Mouse (Mus musculus) lung, adult 2 months (tissue): Measurements from ENCODE around the gene 3110009E18Rik. TPM values are rescaled to one million over a fixed set of nuclear protein-coding genes. Genes with fewer than 3 reads are reported as not detected.

Experiments used
- DNase-seq: peaks from one replicate; pipeline ENCODE4 v3.0.0; 2022
- H3K4me1 ChIP-seq: fragments of 200-500 bp; 2 replicates; pipeline ENCODE4 v1.6.1; 2011; ENCODE audit warnings: low read length; ENCODE audit not compliant: control insufficient read depth, insufficient read depth
- H3K4me3 ChIP-seq: fragments of 200-500 bp; replicated peaks from 2 replicates; pipeline ENCODE3; 2011; ENCODE audit warnings: low read depth, mild to moderate bottlenecking, control low read depth, low read length; ENCODE audit errors: extremely low read depth
- CTCF ChIP-seq: fragments of 200-500 bp; IDR thresholded peaks from 2 replicates; pipeline ENCODE4 v1.5.1; 2011; ENCODE audit warnings: mild to moderate bottlenecking, low read length, control low read depth; ENCODE audit not compliant: insufficient read depth
- POLR2A ChIP-seq: fragments of 200-500 bp; IDR thresholded peaks from 2 replicates; pipeline ENCODE4 v1.6.1; 2011; ENCODE audit warnings: low read depth, mild to moderate bottlenecking, control low read depth, low read length, borderline replicate concordance; ENCODE audit errors: extremely low read depth
- WGBS: fragments of 180-500 bp; shearing (Covaris S2); methylation state at CpG from one replicate; pipeline ENCODE4 v1.1.7; 2018; 5-methylcytosine and 5-hydroxymethylcytosine counted together
- polyA plus RNA-seq: library from polyadenylated mRNA; depleted of rRNA; stranded (reverse); fragments of >200 nt; gene quantifications from 2 replicates; pipeline ENCODE4 v1.2.3, GENCODE M21; 2012; rRNA removed

The 3110009E18Rik gene
- 1.5 and 1.7 TPM in 2 replicates for polyA plus RNA-seq

GRCm38 (mm10) chr1:120120969-120121811 lies at the start of gene 3110009E18Rik, which contains the start of gene Dbi:
Gene 3110009E18Rik, plus strand, starts transcription at chr1:120121187.
Gene Dbi, minus strand, starts transcription at chr1:120121078.
- under 1% methylated on average over 52 of the region's 52 CpGs for WGBS

GRCm38 (mm10) chr1:120072900-120073299 lies 48.1 kb upstream of the 3110009E18Rik start:
- peak overlapping the region; percentile 59 for H3K4me3 ChIP-seq
- DNase-seq: peak; percentile 54
- peaks cover 17% of the 10 kb centered on the region for H3K4me1 ChIP-seq
- TF ChIP-seq POLR2A: peak; percentile 19; the same call in 1 of the 2 replicates
- no peak for TF ChIP-seq CTCF
- 7% methylated on average over 16 of the region's 16 CpGs for WGBS

More at GRCm38 (mm10) chr1:120120969-120121811, at the start of gene 3110009E18Rik, which contains the start of gene Dbi:
- Histone ChIP-seq H3K4me1 (peaks cover 8% of the 10 kb centered on the region), H3K4me3 (peak within 1 kb of the TSS; percentile 92)
- peak; percentile 88 for TF ChIP-seq POLR2A
- no peak for TF ChIP-seq CTCF
- peak; percentile 93 for DNase-seq

GRCm38 (mm10) chr1:120073519-120074306 lies 47.3 kb upstream of the 3110009E18Rik start, which contains the start of gene Tmem37:
Gene Tmem37, minus strand, starts transcription at chr1:120074074.
- WGBS: 4% methylated on average over 40 of the region's 40 CpGs
- TF ChIP-seq CTCF (no peak), POLR2A (peak; percentile 76; the same call in 1 of the 2 replicates)
- Histone ChIP-seq H3K4me1 (peaks cover 17% of the 10 kb centered on the region), H3K4me3 (peak within 1 kb of the TSS; percentile 59)
- peak; percentile 74 for DNase-seq

GRCm38 (mm10) chr1:120074307-120074702 lies 46.7 kb upstream of the 3110009E18Rik start:
- no peak for DNase-seq
- peaks cover 17% of the 10 kb centered on the region for H3K4me1 ChIP-seq
- H3K4me3 ChIP-seq: no peak overlapping the region
- TF ChIP-seq CTCF (no peak), POLR2A (no peak)
- 34% methylated on average over 4 of the region's 4 CpGs for WGBS

GRCm38 (mm10) chr1:120074931-120075330 lies 46.1 kb upstream of the 3110009E18Rik start:
- peak; percentile 47 for DNase-seq
- no peak overlapping the region for H3K4me3 ChIP-seq
- 43% methylated on average over 4 of the region's 4 CpGs for WGBS

GRCm38 (mm10) chr1:120075507-120075906 lies 45.5 kb upstream of the 3110009E18Rik start:
- TF ChIP-seq CTCF (no peak), POLR2A (no peak)
- peaks cover 17% of the 10 kb centered on the region for H3K4me1 ChIP-seq
- no peak overlapping the region for H3K4me3 ChIP-seq
- WGBS: 34% methylated on average over 5 of the region's 5 CpGs
- no peak for DNase-seq

More at GRCm38 (mm10) chr1:120074931-120075330, 46.1 kb upstream of the 3110009E18Rik start:
- H3K4me1 ChIP-seq: peaks cover 17% of the 10 kb centered on the region
- TF ChIP-seq POLR2A: no peak
- no peak for TF ChIP-seq CTCF

- DNase-seq: no peak
- WGBS: 51% methylated on average over 9 of the region's 9 CpGs
- TF ChIP-seq CTCF: no peak
- no peak for TF ChIP-seq POLR2A
- no peak overlapping the region for H3K4me3 ChIP-seq
- peaks cover 13% of the 10 kb centered on the region for H3K4me1 ChIP-seq
Observed at GRCm38 (mm10) chr1:120077746-120078410, 43.1 kb upstream of the 3110009E18Rik start.

- no peak for DNase-seq
- WGBS: 93% methylated on average over 1 of the region's 1 CpGs
- H3K4me1 ChIP-seq: 0 out of 2 replicates have a peak, but pooled peaks cover under 1% of the 10 kb centered on the region
- TF ChIP-seq CTCF (no peak), POLR2A (no peak)
- no peak overlapping the region for H3K4me3 ChIP-seq
Observed at GRCm38 (mm10) chr1:120080632-120081031, 40.4 kb upstream of the 3110009E18Rik start.

GRCm38 (mm10) chr1:120082957-120083585 lies 37.9 kb upstream of the 3110009E18Rik start:
- Histone ChIP-seq H3K4me1 (no peaks in the 10 kb centered on the region), H3K4me3 (no peak overlapping the region)
- peak; percentile 58 for DNase-seq
- 21% methylated on average over 7 of the region's 7 CpGs for WGBS
- TF ChIP-seq POLR2A: no peak
- no peak for TF ChIP-seq CTCF
